Mouse (Mus musculus): ENCODE measurements at regions not wholly inside any gene's neighbourhood (a gene's known extent, or its start where the extent isn't known, plus 50 kb on each side); places are given as distances from the start of the nearest gene placed in this dataset.

DNA sequence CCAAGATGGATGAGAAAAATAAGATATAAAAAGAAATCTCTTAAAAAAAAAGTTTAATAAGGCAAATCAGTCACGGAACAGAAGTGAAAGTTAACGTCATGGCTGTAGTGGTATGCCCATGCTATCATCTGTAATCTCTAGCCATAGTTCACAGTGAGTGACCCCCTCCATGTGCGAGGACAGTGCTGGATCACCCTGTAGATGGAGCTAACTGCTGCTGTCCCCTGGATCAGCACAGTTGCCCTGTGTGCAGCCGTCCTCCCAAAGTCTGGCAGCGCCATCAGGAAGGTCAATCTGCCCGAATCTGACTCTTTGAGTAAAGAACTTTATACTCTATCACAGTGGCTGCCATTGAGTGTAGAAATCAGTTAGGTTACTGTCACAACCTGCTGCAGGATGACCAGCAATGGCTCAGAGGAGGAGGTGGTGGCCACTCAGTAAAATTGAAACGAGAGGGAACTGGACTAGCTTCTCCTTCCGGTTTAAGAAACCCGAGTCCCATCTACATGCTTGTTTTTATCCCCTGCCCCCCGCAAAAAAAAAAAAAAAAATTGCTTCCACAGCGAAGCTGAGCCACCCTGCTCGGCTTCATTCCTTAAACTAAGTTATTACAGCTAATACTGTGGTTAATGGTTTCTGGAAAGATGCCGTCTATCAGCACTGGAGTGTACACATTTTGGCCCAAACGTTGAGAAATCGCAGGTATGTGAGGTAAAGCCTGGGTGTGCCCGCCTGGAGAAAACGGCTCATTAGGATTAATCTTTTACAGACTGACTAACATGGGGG lies 462.0 kb downstream of the Lmo4 start:
- TF ChIP-seq POLR2A (IDR thresholded peaks at IDR 0.05; ENCODE audit: borderline replicate concordance, extremely low read depth, low read depth, low read length) (no peak), CTCF (IDR thresholded peaks at IDR 0.05; ENCODE audit: insufficient read depth, low read length) (peak; percentile 30; the same call in 1 of the 2 replicates)
- WGBS: 54% methylated on average over 17 of the region's 17 CpGs
- DNase-seq: peak; percentile 22

DNA sequence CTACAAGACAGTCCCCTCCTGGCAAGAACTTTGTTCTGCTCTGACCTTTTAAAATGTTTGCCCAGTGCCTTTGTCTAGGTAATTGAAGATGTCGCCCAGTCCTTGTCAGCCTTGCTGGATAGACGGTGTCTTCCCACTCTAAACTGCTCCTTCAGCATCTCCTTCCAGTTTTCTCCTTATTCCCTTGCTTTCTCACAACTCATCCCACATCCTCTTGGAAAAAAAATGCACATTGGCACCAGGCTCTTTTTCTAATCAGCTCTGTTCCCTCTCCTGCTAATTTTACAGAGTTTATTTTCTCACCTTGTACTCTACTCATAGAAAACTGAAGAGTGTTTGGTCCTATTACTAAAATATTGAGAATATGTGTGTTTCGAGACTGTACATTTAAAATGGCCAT lies 466.3 kb downstream of the Lmo4 start:
- DNase-seq: no peak
- Histone ChIP-seq H3K4me3 (replicated peaks; ENCODE audit: extremely low read depth, low read depth, low read length) (no peak overlapping the region), H3K4me1 (ENCODE audit: control insufficient read depth, insufficient read depth, low read length) (no peaks in the 10 kb centered on the region)
- TF ChIP-seq CTCF (IDR thresholded peaks at IDR 0.05; ENCODE audit: insufficient read depth, low read length): no peak
- no peak for TF ChIP-seq POLR2A (IDR thresholded peaks at IDR 0.05; ENCODE audit: borderline replicate concordance, extremely low read depth, low read depth, low read length)
- WGBS: 75% methylated on average over 3 of the region's 3 CpGs

More for the DNA sequence above, 462.0 kb downstream of the Lmo4 start:
- Histone ChIP-seq H3K4me1 (ENCODE audit: control insufficient read depth, insufficient read depth, low read length) (no peaks in the 10 kb centered on the region), H3K4me3 (replicated peaks; ENCODE audit: extremely low read depth, low read depth, low read length) (peak overlapping the region; percentile 20)

DNA sequence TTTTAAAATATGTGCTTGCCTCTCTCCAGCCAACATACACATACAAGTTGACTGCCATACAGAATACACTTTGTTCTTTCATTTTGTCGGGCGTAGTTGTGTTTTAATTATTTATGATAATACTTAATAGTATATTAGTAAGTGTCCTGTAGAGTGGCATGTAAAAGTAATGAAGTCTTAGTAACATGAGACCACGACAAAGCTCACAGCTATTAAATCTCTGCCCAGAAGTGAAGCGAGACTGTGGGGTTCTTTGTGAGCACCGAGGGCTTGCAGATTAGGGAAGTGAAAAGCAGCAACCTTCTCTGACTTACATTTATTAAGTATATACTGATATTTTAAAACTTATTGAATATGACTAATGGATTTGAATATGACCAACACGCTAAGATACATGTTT lies 467.2 kb downstream of the Lmo4 start:
- no peak for DNase-seq
- TF ChIP-seq CTCF (IDR thresholded peaks at IDR 0.05; ENCODE audit: insufficient read depth, low read length) (no peak), POLR2A (IDR thresholded peaks at IDR 0.05; ENCODE audit: borderline replicate concordance, extremely low read depth, low read depth, low read length) (no peak)
- Histone ChIP-seq H3K4me1 (ENCODE audit: control insufficient read depth, insufficient read depth, low read length) (no peaks in the 10 kb centered on the region), H3K4me3 (replicated peaks; ENCODE audit: extremely low read depth, low read depth, low read length) (no peak overlapping the region)
- WGBS: 79% methylated on average over 6 of the region's 6 CpGs

GRCm38 (mm10) chr3:143736651-143737398 lies 468.2 kb downstream of the Lmo4 start:
- Histone ChIP-seq H3K4me1 (ENCODE audit: control insufficient read depth, insufficient read depth, low read length) (no peaks in the 10 kb centered on the region), H3K4me3 (replicated peaks; ENCODE audit: extremely low read depth, low read depth, low read length) (no peak overlapping the region)
- TF ChIP-seq CTCF (IDR thresholded peaks at IDR 0.05; ENCODE audit: insufficient read depth, low read length) (no peak), POLR2A (IDR thresholded peaks at IDR 0.05; ENCODE audit: borderline replicate concordance, extremely low read depth, low read depth, low read length) (no peak)
- no peak for DNase-seq
- WGBS: 62% methylated on average over 6 of the region's 6 CpGs

GRCm38 (mm10) chr3:143734791-143735190 lies 470.2 kb downstream of the Lmo4 start:
- H3K4me1 ChIP-seq (ENCODE audit: control insufficient read depth, insufficient read depth, low read length): no peaks in the 10 kb centered on the region
- no peak for DNase-seq
- H3K4me3 ChIP-seq (replicated peaks; ENCODE audit: extremely low read depth, low read depth, low read length): no peak overlapping the region
- WGBS: 72% methylated on average over 2 of the region's 2 CpGs
- TF ChIP-seq CTCF (IDR thresholded peaks at IDR 0.05; ENCODE audit: insufficient read depth, low read length) (no peak), POLR2A (IDR thresholded peaks at IDR 0.05; ENCODE audit: borderline replicate concordance, extremely low read depth, low read depth, low read length) (no peak)

- WGBS: 75% methylated on average over 8 of the region's 8 CpGs
- Histone ChIP-seq H3K4me3 (replicated peaks; ENCODE audit: extremely low read depth, low read depth, low read length) (no peak overlapping the region), H3K4me1 (ENCODE audit: control insufficient read depth, insufficient read depth, low read length) (no peaks in the 10 kb centered on the region)
- DNase-seq: no peak
- no peak for TF ChIP-seq CTCF (IDR thresholded peaks at IDR 0.05; ENCODE audit: insufficient read depth, low read length)
- TF ChIP-seq POLR2A (IDR thresholded peaks at IDR 0.05; ENCODE audit: borderline replicate concordance, extremely low read depth, low read depth, low read length): no peak
These were observed 471.9 kb downstream of the Lmo4 start for GRCm38 (mm10) chr3:143732966-143733725.

DNA sequence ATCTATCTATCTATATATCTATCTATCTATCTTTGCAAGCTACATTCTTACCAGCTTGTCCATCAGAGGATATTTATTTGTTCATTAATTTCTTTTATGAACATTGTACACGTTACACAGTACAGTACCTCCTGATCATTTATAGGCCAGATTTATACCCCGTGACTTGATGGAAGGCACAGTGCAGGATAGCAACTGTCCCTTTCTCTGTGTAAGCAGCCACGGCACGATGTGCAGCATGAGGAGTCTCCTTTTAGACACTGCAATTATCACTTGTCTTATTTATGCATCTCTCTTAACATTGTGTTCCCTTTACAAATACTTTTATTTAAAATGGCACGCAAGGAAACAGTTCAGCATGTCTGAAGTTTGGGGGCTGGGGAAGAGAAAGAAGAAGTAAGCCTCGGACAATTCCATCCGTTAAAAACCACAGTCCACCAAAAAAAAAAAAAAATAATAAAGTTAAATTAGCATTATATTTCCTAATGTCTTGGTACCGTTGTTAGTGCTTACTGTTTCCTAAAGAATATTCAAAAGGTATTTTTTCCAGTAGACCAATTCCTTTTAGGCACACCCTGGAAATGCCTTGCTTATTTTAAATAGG lies 475.4 kb downstream of the Lmo4 start:
- TF ChIP-seq POLR2A (IDR thresholded peaks at IDR 0.05; ENCODE audit: borderline replicate concordance, extremely low read depth, low read depth, low read length): no peak
- TF ChIP-seq CTCF (IDR thresholded peaks at IDR 0.05; ENCODE audit: insufficient read depth, low read length): no peak
- 73% methylated on average over 8 of the region's 8 CpGs for WGBS
- Histone ChIP-seq H3K4me1 (ENCODE audit: control insufficient read depth, insufficient read depth, low read length) (no peaks in the 10 kb centered on the region), H3K4me3 (replicated peaks; ENCODE audit: extremely low read depth, low read depth, low read length) (no peak overlapping the region)
- no peak for DNase-seq

DNA sequence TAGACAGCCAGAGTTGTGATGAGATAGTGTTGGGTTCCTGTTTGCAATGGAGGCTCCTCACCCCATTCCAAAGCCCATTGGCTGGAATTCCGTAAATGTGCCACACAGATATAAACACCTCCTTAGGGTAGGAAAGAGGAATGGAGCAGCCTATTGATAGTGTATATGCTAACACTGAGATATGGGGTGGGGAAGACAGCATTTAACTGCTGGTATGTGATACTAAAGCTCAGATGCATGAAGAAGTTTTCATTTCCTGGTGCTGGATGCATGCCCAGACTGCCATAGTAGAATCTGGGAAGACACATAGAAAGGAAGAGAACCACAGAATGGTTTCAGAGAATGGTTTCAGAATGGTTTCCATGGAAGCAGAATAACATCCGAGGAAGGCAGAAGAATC lies 482.4 kb downstream of the Lmo4 start:
- Histone ChIP-seq H3K4me1 (ENCODE audit: control insufficient read depth, insufficient read depth, low read length) (no peaks in the 10 kb centered on the region), H3K4me3 (replicated peaks; ENCODE audit: extremely low read depth, low read depth, low read length) (no peak overlapping the region)
- DNase-seq: no peak
- TF ChIP-seq POLR2A (IDR thresholded peaks at IDR 0.05; ENCODE audit: borderline replicate concordance, extremely low read depth, low read depth, low read length): no peak
- no peak for TF ChIP-seq CTCF (IDR thresholded peaks at IDR 0.05; ENCODE audit: insufficient read depth, low read length)
- WGBS: 59% methylated on average over 2 of the region's 2 CpGs

GRCm38 (mm10) chr3:143722082-143722481 lies 482.9 kb downstream of the Lmo4 start:
- 67% methylated on average over 3 of the region's 3 CpGs for WGBS
- DNase-seq: no peak
- H3K4me1 ChIP-seq (ENCODE audit: control insufficient read depth, insufficient read depth, low read length): no peaks in the 10 kb centered on the region
- no peak for TF ChIP-seq CTCF (IDR thresholded peaks at IDR 0.05; ENCODE audit: insufficient read depth, low read length)
- TF ChIP-seq POLR2A (IDR thresholded peaks at IDR 0.05; ENCODE audit: borderline replicate concordance, extremely low read depth, low read depth, low read length): no peak
- H3K4me3 ChIP-seq (replicated peaks; ENCODE audit: extremely low read depth, low read depth, low read length): no peak overlapping the region
